Mouse (Mus musculus) cortical plate, adult 2 months (tissue): ENCODE data around the gene Tnnt1.

Experiments used
- CTCF ChIP-seq: fragments of 200-500 bp; IDR thresholded peaks from 2 replicates; pipeline ENCODE4 v1.5.1; 2011; ENCODE audit warnings: mild to moderate bottlenecking, control low read depth, low read length; ENCODE audit not compliant: insufficient read depth; ENCODE audit errors: extremely low read depth
- POLR2A ChIP-seq: fragments of 200-500 bp; IDR thresholded peaks from 2 replicates; pipeline ENCODE4 v1.6.1; 2011; ENCODE audit warnings: mild to moderate bottlenecking, low read length, control low read depth; ENCODE audit not compliant: insufficient read depth; ENCODE audit errors: extremely low read depth

GRCm38 (mm10) chr7:4536369-4536768, 20.2 kb upstream of the Tnnt1 start:
- no peak for TF ChIP-seq POLR2A
- no peak for TF ChIP-seq CTCF
